Mouse (Mus musculus) thymus, postnatal 0 days (tissue): ENCODE measurements around the gene Hoxd1. TPM values are rescaled to one million over a fixed set of nuclear protein-coding genes. Genes with fewer than 3 reads are reported as not detected.

Experiments used
- DNase-seq: peaks from one replicate; pipeline ENCODE4 v3.0.0-alpha.2; 2015; ENCODE audit warnings: low spot score
- polyA plus RNA-seq: library from polyadenylated mRNA; unstranded; fragments of >200 nt; fragmentation: Nextera tagmentation; extraction: Ambion mirVana; gene quantifications from 2 replicates; pipeline ENCODE4 v1.2.1, GENCODE M21; 2015

Hoxd1 gene
- polyA plus RNA-seq, 1 experiment from 2014 or later = not detected

GRCm38 (mm10) chr2:74747661-74748141 lies 15.1 kb upstream of the Hoxd1 start:
- DNase-seq = no peak

DNA sequence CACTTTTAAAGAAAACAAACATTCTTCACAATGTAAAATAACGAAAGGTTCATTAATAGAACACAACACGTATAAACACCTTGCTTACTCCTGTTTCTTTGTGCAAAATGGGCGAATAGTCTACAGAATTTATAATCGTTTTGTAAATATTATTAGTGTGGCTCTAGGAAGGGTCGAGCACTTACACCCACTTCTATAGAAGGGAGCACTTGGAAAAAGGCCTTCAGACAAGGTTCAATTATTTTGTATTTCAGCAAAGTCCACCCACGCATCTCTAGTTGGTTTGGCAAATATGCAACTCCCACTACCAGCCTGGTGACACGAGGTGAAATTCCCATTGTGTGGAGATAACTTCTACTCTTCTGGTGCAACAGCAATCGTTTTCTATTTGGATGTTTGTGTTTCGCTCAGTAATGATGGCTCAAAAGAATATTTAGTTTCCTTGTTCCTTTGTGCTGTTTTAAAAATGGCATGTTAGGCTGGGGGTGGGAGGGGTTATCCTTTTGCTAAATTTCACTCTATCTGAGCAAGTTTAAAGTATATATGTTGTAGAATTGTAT lies 14.3 kb upstream of the Hoxd1 start:
- DNase-seq = no peak

- peak; percentile 31 for DNase-seq
These were observed 13.3 kb upstream of the Hoxd1 start for GRCm38 (mm10) chr2:74749337-74750121.

DNA sequence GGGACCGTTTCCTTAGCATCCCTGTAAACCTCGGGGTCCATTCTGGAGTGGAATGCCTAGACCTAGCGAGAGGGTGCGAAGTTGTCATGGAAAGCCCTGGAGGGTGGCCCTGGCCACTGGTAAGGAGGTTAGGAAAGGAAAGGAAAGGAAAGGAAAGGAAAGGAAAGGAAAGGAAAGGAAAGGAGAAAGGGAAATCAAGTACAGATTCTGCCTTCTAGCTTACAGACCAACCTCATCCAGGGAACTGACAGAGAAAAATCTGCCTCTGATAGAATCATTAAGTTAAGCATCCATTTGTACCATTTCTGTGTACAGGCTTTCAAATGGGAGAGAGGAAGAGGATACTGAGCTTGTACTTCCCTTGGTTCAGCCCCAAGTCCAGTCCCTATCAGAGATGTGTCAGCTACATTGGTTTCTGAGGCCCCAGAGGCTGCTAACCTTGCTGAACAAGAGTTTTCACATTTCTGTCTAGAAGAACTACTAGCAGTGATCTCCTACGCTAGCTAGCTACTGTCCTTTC lies 12.0 kb upstream of the Hoxd1 start:
- no peak for DNase-seq

- DNase-seq = no peak
These were observed 10.9 kb upstream of the Hoxd1 start for GRCm38 (mm10) chr2:74751861-74752260.

GRCm38 (mm10) chr2:74752431-74753174 lies 10.2 kb upstream of the Hoxd1 start:
- DNase-seq = no peak

DNA sequence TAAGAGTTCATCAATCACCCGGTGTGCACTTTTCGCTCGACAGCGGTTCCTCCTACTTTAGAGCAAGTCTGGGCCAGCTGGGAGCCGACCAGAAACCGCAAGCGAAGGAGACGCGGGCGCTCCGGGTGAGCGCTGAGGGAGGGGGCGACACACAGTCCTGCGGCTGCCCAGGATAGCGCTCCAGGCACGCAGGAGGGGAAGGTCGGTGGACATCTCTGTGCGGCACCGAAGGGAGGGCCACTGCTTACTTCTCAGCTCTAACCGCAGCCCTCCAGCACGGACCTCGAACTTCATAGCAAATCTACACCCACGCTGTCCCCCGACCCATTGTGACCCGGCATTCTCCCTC lies 9.6 kb upstream of the Hoxd1 start:
- no peak for DNase-seq

DNA sequence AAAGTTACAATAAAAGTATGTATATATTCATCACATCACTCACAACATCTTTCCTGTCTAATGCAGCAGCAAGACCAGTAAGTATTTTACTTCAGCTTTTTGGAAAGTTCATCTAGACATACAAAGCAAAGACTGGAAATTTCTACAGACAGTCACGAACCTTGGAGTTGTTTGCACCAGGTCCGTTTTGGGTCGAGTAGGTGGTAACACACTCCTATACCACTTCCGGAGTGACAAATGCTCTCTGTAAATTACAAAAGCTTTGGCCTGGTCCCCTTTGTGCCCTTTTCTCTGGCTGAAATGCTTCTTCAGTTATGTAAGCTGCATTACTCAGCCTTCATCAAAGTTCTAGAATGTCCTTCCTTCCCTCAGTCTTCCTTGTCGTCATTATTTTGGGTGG lies 9.1 kb upstream of the Hoxd1 start:
- no peak for DNase-seq

- DNase-seq = no peak
These were observed 2.6 kb upstream of the Hoxd1 start for GRCm38 (mm10) chr2:74760146-74760545.

- no peak for DNase-seq
These were observed 839 bp upstream of the Hoxd1 start for GRCm38 (mm10) chr2:74761941-74762340.

- DNase-seq = no peak
These were observed 510 bp downstream of the Hoxd1 start for GRCm38 (mm10) chr2:74763245-74763735.

DNA sequence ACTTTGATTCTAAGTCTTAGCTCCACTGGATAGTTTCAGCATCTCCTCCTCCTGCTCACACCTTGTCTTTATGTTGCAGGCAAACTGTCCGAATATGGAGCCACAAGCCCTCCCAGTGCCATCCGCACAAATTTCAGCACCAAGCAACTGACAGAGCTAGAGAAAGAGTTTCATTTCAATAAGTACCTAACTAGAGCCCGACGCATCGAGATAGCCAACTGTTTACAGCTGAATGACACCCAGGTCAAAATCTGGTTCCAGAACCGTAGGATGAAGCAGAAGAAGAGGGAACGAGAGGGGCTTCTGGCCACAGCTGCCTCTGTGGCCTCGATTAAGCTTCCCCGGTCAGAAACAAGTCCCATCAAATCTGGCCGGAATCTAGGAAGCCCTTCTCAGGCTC lies 1.2 kb downstream of the Hoxd1 start:
- DNase-seq = no peak

- no peak for DNase-seq
These were observed 11.6 kb downstream of the Hoxd1 start for GRCm38 (mm10) chr2:74774359-74774758.

DNA sequence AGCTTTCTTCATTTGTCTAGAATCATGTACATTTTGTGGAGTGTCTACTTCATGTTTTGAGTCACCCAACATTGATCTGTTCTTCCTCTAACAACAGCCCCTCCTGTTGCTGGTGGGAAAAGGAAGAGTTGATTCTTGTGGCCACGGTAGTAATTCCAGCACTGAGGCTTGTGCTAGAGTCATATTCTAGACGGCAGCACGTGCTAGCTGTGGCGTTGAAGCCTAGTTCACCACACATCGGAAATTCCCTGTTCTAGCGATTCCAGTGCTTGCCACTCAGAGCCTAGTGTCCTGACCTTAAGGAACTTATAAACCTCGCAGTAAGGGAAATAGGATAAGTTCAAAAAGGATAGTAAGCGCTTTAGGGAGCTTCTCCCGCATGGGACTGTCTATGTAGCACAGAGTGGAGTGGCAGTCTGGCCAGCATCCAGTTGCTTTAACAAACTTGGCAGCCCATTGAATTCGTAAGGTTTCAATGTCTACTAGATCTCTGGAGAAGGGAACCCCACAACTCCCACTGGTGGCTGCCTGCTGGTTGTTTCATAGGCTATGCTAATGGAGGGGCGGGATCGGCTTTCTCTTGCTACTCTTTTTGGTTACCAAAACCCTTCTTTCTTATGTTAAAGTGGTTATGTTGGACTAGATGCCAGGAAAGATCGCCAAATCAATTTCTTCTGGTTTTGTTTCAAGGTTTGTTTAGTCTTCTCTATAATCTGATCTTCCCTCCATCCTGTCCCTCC lies 14.9 kb downstream of the Hoxd1 start:
- no peak for DNase-seq

GRCm38 (mm10) chr2:74781386-74781785 lies 18.6 kb downstream of the Hoxd1 start:
- DNase-seq = no peak

DNA sequence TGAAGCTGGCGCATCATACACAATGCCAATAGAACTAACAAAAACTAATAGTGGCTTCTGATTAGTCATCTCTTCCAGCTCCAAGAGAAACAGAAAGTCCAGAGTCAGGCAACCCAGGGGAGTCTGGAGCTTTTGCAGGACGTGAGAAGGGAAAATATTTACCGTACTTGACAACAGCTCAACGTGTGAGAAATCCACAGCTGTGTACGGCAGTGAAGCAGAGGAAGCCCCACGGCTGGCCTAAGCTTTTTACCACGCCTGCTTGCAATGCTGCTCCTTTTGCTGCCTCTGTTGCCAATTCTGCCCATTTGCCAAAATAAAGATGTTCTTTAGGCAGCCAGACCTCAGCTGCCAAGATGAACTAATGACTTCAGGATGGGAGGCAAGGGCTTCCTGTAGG lies 32.8 kb downstream of the Hoxd1 start:
- DNase-seq = no peak

DNA sequence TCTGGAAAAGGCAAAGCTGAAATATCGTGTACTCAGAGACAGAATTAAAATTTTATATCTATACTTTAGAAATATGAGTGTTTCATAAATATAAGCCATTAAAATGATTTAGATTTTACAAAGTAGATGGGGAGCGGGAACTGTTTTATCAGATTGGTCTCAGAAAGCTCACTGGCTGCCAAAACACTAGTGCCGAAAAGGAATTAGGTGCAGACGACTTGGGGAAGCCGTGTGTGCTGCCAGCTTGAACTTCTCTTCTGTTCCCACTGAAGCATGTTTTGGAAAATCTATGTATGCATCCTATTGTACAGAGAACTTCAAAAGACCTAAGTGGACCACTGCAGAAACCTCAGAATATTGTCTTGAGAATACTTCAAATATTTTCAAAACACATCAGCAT lies 45.7 kb downstream of the Hoxd1 start:
- DNase-seq = no peak
